Mouse (Mus musculus): ENCODE data around the gene Prkar2a. TPM values are rescaled to one million over a fixed set of nuclear protein-coding genes. Genes with fewer than 3 reads are reported as not detected.

Prkar2a gene
- polyA plus RNA-seq, 1 experiment from 2014 or later = 8.2 TPM

GRCm38 (mm10) chr9:108792307-108792706 is 103.2 kb downstream of the Prkar2a start:
- H3K4me3 ChIP-seq (ENCODE audit: low read depth, low read length) = no peak overlapping the region
- TF ChIP-seq CTCF (IDR thresholded peaks at IDR 0.05; ENCODE audit: low read depth) = no peak
- TF ChIP-seq EP300 (IDR thresholded peaks at IDR 0.05; ENCODE audit: low read depth) = peak; percentile 82
- no peak for ATAC-seq
- H3K9ac ChIP-seq (replicated peaks) = no peak overlapping the region
- WGBS (ENCODE audit: insufficient replicate concordance) = 39% methylated on average over 1 of the region's 1 CpGs
- DNase-seq = no peak
- peak overlapping the region; percentile 36; the same call in 1 of the 2 replicates for H3K4me2 ChIP-seq (ENCODE audit: low read depth, low read length)
- no peaks in the 10 kb centered on the region for H3K27me3 ChIP-seq (ENCODE audit: insufficient read depth, low read length)
- H3K9me3 ChIP-seq (ENCODE audit: low read length) = no peaks in the 10 kb centered on the region
- H3K4me1 ChIP-seq (ENCODE audit: insufficient read depth) = peaks cover 76% of the 10 kb centered on the region
- H3K27ac ChIP-seq (ENCODE audit: low read depth) = peak overlapping the region; percentile 45
- H3K36me3 ChIP-seq (replicated peaks; ENCODE audit: insufficient read depth, low read length) = peaks cover 19% of the 10 kb centered on the region

- H3K4me2 ChIP-seq (ENCODE audit: low read depth, low read length) = peak overlapping the region; percentile 36
- peak overlapping the region; percentile 45 for H3K27ac ChIP-seq (ENCODE audit: low read depth)
- H3K9me3 ChIP-seq (ENCODE audit: low read length) = no peaks in the 10 kb centered on the region
- H3K9ac ChIP-seq (replicated peaks) = no peak overlapping the region
- H3K27me3 ChIP-seq (ENCODE audit: insufficient read depth, low read length) = no peaks in the 10 kb centered on the region
- H3K4me3 ChIP-seq (ENCODE audit: low read depth, low read length) = no peak overlapping the region
- DNase-seq = no peak
- WGBS (ENCODE audit: insufficient replicate concordance) = 31% methylated on average over 3 of the region's 3 CpGs
- H3K4me1 ChIP-seq (ENCODE audit: insufficient read depth) = peaks cover 72% of the 10 kb centered on the region
- H3K36me3 ChIP-seq (replicated peaks; ENCODE audit: insufficient read depth, low read length) = peaks cover 23% of the 10 kb centered on the region
- peak; percentile 20 for ATAC-seq
- TF ChIP-seq CTCF (IDR thresholded peaks at IDR 0.05; ENCODE audit: low read depth) = no peak
- TF ChIP-seq EP300 (IDR thresholded peaks at IDR 0.05; ENCODE audit: low read depth) = no peak
Observed at GRCm38 (mm10) chr9:108792730-108793129, 103.6 kb downstream of the Prkar2a start.

DNA sequence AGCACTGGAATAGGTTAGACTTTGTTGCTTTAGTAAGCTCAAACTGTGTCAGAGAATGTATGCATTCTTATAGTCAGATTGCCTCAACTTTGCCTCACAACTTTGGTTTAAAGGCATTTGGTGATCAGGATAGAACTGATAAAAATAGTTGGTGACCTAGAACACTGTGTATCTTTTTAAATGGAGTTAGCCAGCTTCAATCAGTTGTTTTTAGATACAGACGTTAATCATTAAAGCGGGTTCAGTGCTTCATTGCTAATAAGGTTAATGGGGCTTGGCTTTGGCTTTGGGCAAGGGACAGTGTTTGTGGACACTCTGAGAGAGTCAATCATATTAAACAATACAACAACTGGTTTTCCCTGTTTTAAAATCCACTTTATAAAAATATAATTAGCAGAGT is 106.2 kb downstream of the Prkar2a start:
- peak overlapping the region; percentile 71 for H3K4me2 ChIP-seq (ENCODE audit: low read depth, low read length)
- peak overlapping the region; percentile 38 for H3K9ac ChIP-seq (replicated peaks)
- 36% methylated on average over 2 of the region's 2 CpGs for WGBS (ENCODE audit: insufficient replicate concordance)
- peak; percentile 31; the same call in 1 of the 2 replicates for TF ChIP-seq EP300 (IDR thresholded peaks at IDR 0.05; ENCODE audit: low read depth)
- no peak for TF ChIP-seq CTCF (IDR thresholded peaks at IDR 0.05; ENCODE audit: low read depth)
- no peaks in the 10 kb centered on the region for H3K27me3 ChIP-seq (ENCODE audit: insufficient read depth, low read length)
- ATAC-seq (peak; percentile 74), DNase-seq (no peak)
- H3K4me3 ChIP-seq (ENCODE audit: low read depth, low read length) = peak overlapping the region; percentile 57
- H3K4me1 ChIP-seq (ENCODE audit: insufficient read depth) = peaks cover 56% of the 10 kb centered on the region
- H3K27ac ChIP-seq (ENCODE audit: low read depth) = peak overlapping the region; percentile 95
- H3K9me3 ChIP-seq (ENCODE audit: low read length) = no peaks in the 10 kb centered on the region
- H3K36me3 ChIP-seq (replicated peaks; ENCODE audit: insufficient read depth, low read length) = peaks cover 41% of the 10 kb centered on the region

DNA sequence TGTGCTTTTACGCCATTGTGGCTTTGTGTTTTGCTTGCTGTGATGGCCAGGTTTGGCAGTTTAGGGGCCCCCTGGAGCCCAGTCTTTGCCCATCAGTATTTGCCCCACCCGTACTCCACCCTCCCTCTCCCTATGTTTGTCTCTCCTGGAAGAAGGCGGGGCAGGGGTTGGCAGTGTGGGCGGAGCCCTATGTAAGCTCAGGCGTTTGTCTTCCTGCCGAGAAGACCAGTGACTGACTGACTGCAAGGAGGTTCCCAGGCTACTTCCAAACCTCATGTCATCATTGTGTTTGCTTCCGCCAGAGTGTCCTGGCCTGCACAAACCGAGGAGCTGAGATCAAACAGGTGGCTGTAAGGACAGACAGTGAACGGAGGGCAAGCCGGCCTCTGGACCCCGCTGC is 106.6 kb downstream of the Prkar2a start:
- peak overlapping the region; percentile 69 for H3K9ac ChIP-seq (replicated peaks)
- 32% methylated on average over 11 of the region's 11 CpGs for WGBS (ENCODE audit: insufficient replicate concordance)
- no peak for TF ChIP-seq CTCF (IDR thresholded peaks at IDR 0.05; ENCODE audit: low read depth)
- 0 out of 2 replicates have a peak, but pooled peaks have one; percentile 2 for TF ChIP-seq EP300 (IDR thresholded peaks at IDR 0.05; ENCODE audit: low read depth)
- H3K4me3 ChIP-seq (ENCODE audit: low read depth, low read length) = peak overlapping the region; percentile 57
- peak overlapping the region; percentile 95 for H3K27ac ChIP-seq (ENCODE audit: low read depth)
- H3K4me2 ChIP-seq (ENCODE audit: low read depth, low read length) = peak overlapping the region; percentile 71
- ATAC-seq (peak; percentile 90), DNase-seq (peak; percentile 83)
- no peaks in the 10 kb centered on the region for H3K9me3 ChIP-seq (ENCODE audit: low read length)
- peaks cover 51% of the 10 kb centered on the region for H3K4me1 ChIP-seq (ENCODE audit: insufficient read depth)
- H3K27me3 ChIP-seq (ENCODE audit: insufficient read depth, low read length) = no peaks in the 10 kb centered on the region
- H3K36me3 ChIP-seq (replicated peaks; ENCODE audit: insufficient read depth, low read length) = peaks cover 43% of the 10 kb centered on the region

DNA sequence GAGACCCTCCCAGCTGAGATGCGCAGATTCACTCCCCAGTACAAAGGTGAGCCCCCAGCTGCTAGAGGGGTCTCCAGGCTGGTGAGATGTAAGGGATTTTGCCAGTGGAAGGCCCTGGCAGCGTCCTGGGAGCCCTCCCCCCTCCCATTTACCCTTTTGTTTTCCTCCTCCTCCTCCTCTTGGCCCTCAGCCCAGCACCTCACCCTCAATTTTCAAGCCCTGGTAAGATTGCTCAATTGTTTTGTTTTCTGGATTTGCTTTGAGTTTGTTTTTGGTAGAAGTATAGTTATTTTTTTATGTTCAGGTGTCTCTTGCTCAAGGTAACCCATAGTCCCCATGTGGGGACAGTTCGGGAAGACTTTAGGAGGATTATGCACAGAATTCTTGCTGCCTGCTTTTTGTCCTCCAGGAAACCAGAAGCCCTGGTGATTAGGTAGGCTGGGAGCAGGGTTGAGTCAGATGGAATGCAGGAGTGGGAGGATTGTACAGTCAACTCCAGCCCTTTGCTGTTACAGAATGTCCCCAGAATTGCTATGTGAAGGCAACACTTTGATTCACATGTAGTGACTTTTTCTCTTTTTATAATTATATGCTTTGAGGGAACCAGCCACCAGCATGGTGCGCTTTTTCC is 107.4 kb downstream of the Prkar2a start:
- DNase-seq = peak; percentile 61

GRCm38 (mm10) chr9:108797477-108797876 is 108.4 kb downstream of the Prkar2a start:
- no peaks in the 10 kb centered on the region for H3K27me3 ChIP-seq (ENCODE audit: insufficient read depth, low read length)
- peak overlapping the region; percentile 57 for H3K4me3 ChIP-seq (ENCODE audit: low read depth, low read length)
- peak; percentile 12 for DNase-seq
- H3K9me3 ChIP-seq (ENCODE audit: low read length) = no peaks in the 10 kb centered on the region
- peak overlapping the region; percentile 95 for H3K27ac ChIP-seq (ENCODE audit: low read depth)
- 86% methylated on average over 7 of the region's 7 CpGs for WGBS (ENCODE audit: insufficient replicate concordance)
- TF ChIP-seq CTCF (IDR thresholded peaks at IDR 0.05; ENCODE audit: low read depth) (no peak), EP300 (IDR thresholded peaks at IDR 0.05; ENCODE audit: low read depth) (no peak)
- no peak for ATAC-seq
- peaks cover 60% of the 10 kb centered on the region for H3K36me3 ChIP-seq (replicated peaks; ENCODE audit: insufficient read depth, low read length)
- peak overlapping the region; percentile 69 for H3K9ac ChIP-seq (replicated peaks)
- H3K4me1 ChIP-seq (ENCODE audit: insufficient read depth) = peaks cover 38% of the 10 kb centered on the region
- peak overlapping the region; percentile 71 for H3K4me2 ChIP-seq (ENCODE audit: low read depth, low read length)

More for the DNA sequence above, 107.4 kb downstream of the Prkar2a start:
- Histone ChIP-seq H3K9ac (replicated peaks) (peak overlapping the region; percentile 69), H3K36me3 (replicated peaks; ENCODE audit: insufficient read depth, low read length) (peaks cover 50% of the 10 kb centered on the region), H3K4me2 (ENCODE audit: low read depth, low read length) (peak overlapping the region; percentile 71), H3K9me3 (ENCODE audit: low read length) (no peaks in the 10 kb centered on the region), H3K27ac (ENCODE audit: low read depth) (peak overlapping the region; percentile 95), H3K4me1 (ENCODE audit: insufficient read depth) (peaks cover 48% of the 10 kb centered on the region), H3K4me3 (ENCODE audit: low read depth, low read length) (peak overlapping the region; percentile 57), H3K27me3 (ENCODE audit: insufficient read depth, low read length) (no peaks in the 10 kb centered on the region)
- TF ChIP-seq EP300 (IDR thresholded peaks at IDR 0.05; ENCODE audit: low read depth) = no peak
- peak; percentile 17; the same call in 1 of the 2 replicates for ATAC-seq
- 80% methylated on average over 4 of the region's 4 CpGs for WGBS (ENCODE audit: insufficient replicate concordance)

Data from liver, postnatal 0 days (tissue).